Mouse (Mus musculus) hindbrain, embryonic 15.5 days (tissue): ENCODE results near the gene Klk8. TPM values are rescaled to one million over a fixed set of nuclear protein-coding genes. Genes with fewer than 3 reads are reported as not detected.

Source experiments
- ATAC-seq: fragments of 200-750 bp; cut with Nextera tagmentation; 2 replicates; pipeline ENCODE4 v1.8.0; 2017; ENCODE audit warnings: low read depth, moderate number of reproducible peaks, moderate TSS enrichment; ENCODE audit not compliant: low FRiP score
- H3K27ac ChIP-seq: fragments of 300-500 bp; sonication (generic); replicated peaks from 2 replicates; pipeline ENCODE4 v1.5.1; 2015; ENCODE audit warnings: mild to moderate bottlenecking, inconsistent platforms
- H3K27me3 ChIP-seq: fragments of 300-500 bp; sonication (generic); 2 replicates; pipeline ENCODE4 v1.6.1; 2015; ENCODE audit warnings: control low read depth, inconsistent platforms
- H3K36me3 ChIP-seq: fragments of 300-500 bp; sonication (generic); 2 replicates; pipeline ENCODE4 v1.6.1; 2015; ENCODE audit warnings: control low read depth, inconsistent platforms
- H3K4me1 ChIP-seq: fragments of 300-500 bp; sonication (generic); replicated peaks from 2 replicates; pipeline ENCODE4 v1.6.1; 2015; ENCODE audit warnings: control low read depth, inconsistent platforms
- H3K4me2 ChIP-seq: fragments of 300-500 bp; sonication (generic); 2 replicates; pipeline ENCODE4 v1.6.1; 2015; ENCODE audit warnings: moderate library complexity, mild to moderate bottlenecking, inconsistent platforms
- H3K4me3 ChIP-seq: fragments of 300-500 bp; sonication (generic); 2 replicates; pipeline ENCODE4 v1.5.1; 2015; ENCODE audit warnings: mild to moderate bottlenecking, inconsistent platforms
- H3K9ac ChIP-seq: fragments of 300-500 bp; sonication (generic); 2 replicates; pipeline ENCODE4 v1.6.1; 2015; ENCODE audit warnings: inconsistent platforms
- H3K9me3 ChIP-seq: fragments of 300-500 bp; sonication (generic); 2 replicates; pipeline ENCODE4 v1.6.1; 2016; ENCODE audit warnings: control low read depth, inconsistent platforms
- whole genome bisulfite sequencing: fragments of 180-500 bp; shearing (Covaris S2); methylation state at CpG from one replicate; pipeline ENCODE4 v1.1.7; 2015; 5-methylcytosine and 5-hydroxymethylcytosine counted together
- polyA plus RNA-seq: library from polyadenylated mRNA; unstranded; fragments of >200 nt; fragmentation: Nextera tagmentation; extraction: Ambion mirVana; gene quantifications from 2 replicates; pipeline ENCODE4 v1.2.1, GENCODE M21; 2015

The Klk8 gene
- polyA plus RNA-seq, 1 experiment from 2014 or later = 10.1 TPM

DNA sequence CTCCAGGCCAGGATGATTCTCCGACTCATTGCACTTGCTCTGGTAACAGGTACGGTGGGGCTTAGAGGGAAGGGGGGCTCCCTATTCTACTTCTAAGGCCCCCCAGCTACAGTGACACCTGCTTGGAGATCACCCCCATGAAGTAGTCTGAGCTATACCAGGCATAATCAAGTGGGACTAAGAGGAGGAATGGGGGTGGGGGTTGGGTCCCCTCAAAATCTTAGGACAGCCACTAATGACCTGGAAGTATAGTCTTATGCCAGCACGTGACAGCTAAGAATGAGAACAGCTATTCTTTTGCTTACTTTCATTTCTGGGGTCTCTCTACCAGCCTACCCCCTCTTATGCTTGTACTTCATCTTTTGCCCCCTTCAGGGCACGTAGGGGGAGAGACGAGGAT, 20.9 kb upstream of the Klk8 start:
- no peak overlapping the region for H3K4me3 ChIP-seq
- no peak overlapping the region for H3K9ac ChIP-seq
- no peaks in the 10 kb centered on the region for H3K4me1 ChIP-seq
- ATAC-seq = no peak
- 89% methylated on average over 5 of the region's 5 CpGs for WGBS
- no peak overlapping the region for H3K27ac ChIP-seq
- no peak overlapping the region for H3K4me2 ChIP-seq
- no peaks in the 10 kb centered on the region for H3K36me3 ChIP-seq
- H3K27me3 ChIP-seq = no peaks in the 10 kb centered on the region
- H3K9me3 ChIP-seq = no peaks in the 10 kb centered on the region

DNA sequence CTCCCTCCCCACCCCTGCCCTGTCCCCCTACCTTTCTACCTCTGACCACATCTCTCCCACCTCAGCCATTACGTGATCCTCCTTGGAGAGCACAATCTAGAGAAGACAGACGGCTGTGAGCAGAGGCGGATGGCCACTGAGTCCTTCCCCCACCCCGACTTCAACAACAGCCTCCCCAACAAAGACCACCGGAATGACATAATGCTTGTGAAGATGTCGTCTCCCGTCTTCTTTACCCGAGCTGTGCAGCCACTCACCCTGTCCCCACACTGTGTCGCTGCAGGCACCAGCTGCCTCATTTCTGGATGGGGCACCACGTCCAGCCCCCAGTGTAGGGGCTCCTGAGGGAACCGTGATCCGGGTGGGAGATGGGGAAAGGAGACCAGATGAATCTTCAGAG, 20.0 kb upstream of the Klk8 start:
- ATAC-seq = no peak
- 88% methylated on average over 12 of the region's 12 CpGs for WGBS
- Histone ChIP-seq H3K4me1 (peaks cover 3% of the 10 kb centered on the region), H3K9ac (no peak overlapping the region), H3K4me2 (no peak overlapping the region), H3K9me3 (no peaks in the 10 kb centered on the region), H3K4me3 (no peak overlapping the region), H3K36me3 (no peaks in the 10 kb centered on the region), H3K27ac (no peak overlapping the region), H3K27me3 (0 out of 2 replicates have a peak, but pooled peaks cover 3% of the 10 kb centered on the region)

DNA sequence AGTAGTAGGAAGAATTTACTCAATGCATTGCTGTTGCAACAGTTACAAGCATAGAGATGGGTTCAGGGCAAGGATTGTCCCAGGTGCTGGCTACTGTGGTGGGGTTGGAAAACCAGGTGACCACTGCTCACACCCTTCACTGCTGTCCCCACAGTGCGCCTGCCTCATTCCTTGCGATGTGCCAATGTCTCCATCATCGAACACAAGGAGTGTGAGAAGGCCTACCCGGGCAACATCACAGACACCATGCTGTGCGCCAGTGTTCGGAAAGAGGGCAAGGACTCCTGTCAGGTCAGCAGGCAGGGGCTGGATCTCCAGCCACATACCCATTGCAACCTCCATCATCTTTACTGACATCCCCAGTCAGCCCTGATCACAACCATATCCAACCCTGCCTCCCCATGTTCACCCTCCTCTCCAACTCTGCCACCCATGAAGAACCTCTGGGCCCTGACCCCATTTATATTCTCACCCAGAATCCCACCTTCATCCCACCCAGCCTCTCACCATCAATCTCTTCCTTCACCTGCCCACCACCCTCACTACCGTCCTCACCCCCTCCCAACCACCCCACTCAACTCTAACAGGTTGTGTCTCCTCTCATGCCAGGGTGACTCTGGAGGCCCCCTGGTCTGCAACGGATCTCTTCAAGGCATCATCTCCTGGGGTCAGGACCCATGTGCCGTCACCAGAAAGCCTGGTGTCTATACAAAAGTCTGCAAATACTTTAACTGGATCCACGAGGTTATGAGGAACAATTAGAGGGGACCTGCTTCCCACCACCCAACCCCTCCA, 19.0 kb upstream of the Klk8 start:
- H3K27me3 ChIP-seq = 0 out of 2 replicates have a peak, but pooled peaks cover 3% of the 10 kb centered on the region
- WGBS = 91% methylated on average over 10 of the region's 10 CpGs
- no peak overlapping the region for H3K4me2 ChIP-seq
- no peaks in the 10 kb centered on the region for H3K36me3 ChIP-seq
- H3K4me1 ChIP-seq = peaks cover 8% of the 10 kb centered on the region
- ATAC-seq = no peak
- no peak overlapping the region for H3K4me3 ChIP-seq
- no peaks in the 10 kb centered on the region for H3K9me3 ChIP-seq
- H3K9ac ChIP-seq = no peak overlapping the region
- H3K27ac ChIP-seq = no peak overlapping the region

DNA sequence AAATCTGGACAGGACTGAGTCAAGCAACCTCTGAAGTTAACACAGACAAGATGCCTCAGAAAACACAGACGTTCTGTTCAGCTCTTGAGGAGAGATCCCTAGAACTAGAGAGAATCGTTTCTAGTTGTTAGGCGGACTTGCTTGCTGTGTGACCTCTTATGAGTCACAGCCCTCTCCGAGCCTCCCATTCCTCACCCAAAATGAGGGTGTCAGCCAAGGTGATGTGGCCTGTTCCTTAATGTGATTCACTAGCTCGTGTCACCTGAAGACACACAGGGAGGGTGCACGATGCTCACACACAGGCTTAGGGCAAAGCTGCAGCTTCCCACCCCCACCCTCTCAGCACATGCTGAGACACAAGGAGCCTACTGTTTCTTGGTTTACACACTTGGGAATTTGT, 17.1 kb upstream of the Klk8 start:
- Histone ChIP-seq H3K27ac (no peak overlapping the region), H3K27me3 (0 out of 2 replicates have a peak, but pooled peaks cover 3% of the 10 kb centered on the region), H3K4me3 (no peak overlapping the region), H3K9me3 (no peaks in the 10 kb centered on the region), H3K4me2 (no peak overlapping the region), H3K36me3 (no peaks in the 10 kb centered on the region), H3K4me1 (peaks cover 8% of the 10 kb centered on the region), H3K9ac (no peak overlapping the region)
- no peak for ATAC-seq
- WGBS = 72% methylated on average over 6 of the region's 6 CpGs

DNA sequence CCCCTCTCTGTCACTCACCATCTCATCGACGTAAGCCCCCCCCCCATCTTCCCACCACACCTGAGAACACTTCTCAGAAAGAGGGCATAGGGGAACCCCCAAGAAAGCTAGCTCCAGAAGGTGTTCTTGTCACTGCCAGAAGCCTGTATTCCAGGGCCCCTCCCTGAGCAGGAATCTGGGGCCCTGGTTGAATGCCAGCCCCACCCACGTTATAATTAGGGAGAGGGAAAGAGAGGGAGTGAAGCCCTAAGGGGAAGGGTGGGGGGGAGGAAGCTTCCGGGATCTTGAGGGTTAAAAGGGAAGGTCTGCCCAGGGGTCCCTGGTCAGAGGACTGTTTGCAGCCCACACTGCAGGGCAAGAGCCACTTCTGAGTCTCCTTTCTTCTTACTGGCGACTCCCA, 16.6 kb upstream of the Klk8 start, which contains the start of gene Klk10:
Gene Klk10, plus strand, starts transcription at position 290 of the 400 bp plus-strand sequence.
- Histone ChIP-seq H3K9me3 (no peaks in the 10 kb centered on the region), H3K27ac (no peak within 1 kb of the TSS), H3K4me1 (peaks cover 8% of the 10 kb centered on the region), H3K4me3 (no peak within 1 kb of the TSS), H3K4me2 (no peak within 1 kb of the TSS), H3K9ac (no peak within 1 kb of the TSS), H3K27me3 (0 out of 2 replicates have a peak, but pooled peaks cover 3% of the 10 kb centered on the region), H3K36me3 (no peaks in the 10 kb centered on the region)
- 54% methylated on average over 5 of the region's 5 CpGs for WGBS
- no peak for ATAC-seq

DNA sequence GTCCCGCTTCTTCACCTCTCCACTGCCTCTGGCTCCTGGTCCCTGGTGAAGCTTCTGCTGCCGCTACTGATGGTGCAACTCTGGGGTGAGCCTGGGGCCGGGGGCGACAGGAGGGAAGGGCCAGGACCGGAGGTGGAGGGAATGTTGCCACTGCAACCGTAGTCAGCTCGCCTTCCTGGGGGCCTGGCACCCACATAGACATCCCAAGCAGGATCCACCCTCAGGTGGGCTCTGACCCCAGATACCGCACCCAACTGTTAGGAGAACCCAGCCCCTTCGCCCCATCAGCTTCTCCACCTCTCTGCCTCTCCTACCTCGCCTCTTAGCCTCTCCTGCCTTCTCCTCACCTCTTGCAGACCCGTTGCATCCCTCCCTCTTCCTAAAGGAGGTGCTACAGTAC, 15.8 kb upstream of the Klk8 start:
- Histone ChIP-seq H3K9me3 (no peaks in the 10 kb centered on the region), H3K9ac (no peak overlapping the region), H3K4me2 (no peak overlapping the region), H3K27me3 (0 out of 2 replicates have a peak, but pooled peaks cover 3% of the 10 kb centered on the region), H3K4me3 (no peak overlapping the region), H3K36me3 (no peaks in the 10 kb centered on the region), H3K27ac (no peak overlapping the region), H3K4me1 (peaks cover 8% of the 10 kb centered on the region)
- 89% methylated on average over 11 of the region's 11 CpGs for WGBS
- no peak for ATAC-seq

DNA sequence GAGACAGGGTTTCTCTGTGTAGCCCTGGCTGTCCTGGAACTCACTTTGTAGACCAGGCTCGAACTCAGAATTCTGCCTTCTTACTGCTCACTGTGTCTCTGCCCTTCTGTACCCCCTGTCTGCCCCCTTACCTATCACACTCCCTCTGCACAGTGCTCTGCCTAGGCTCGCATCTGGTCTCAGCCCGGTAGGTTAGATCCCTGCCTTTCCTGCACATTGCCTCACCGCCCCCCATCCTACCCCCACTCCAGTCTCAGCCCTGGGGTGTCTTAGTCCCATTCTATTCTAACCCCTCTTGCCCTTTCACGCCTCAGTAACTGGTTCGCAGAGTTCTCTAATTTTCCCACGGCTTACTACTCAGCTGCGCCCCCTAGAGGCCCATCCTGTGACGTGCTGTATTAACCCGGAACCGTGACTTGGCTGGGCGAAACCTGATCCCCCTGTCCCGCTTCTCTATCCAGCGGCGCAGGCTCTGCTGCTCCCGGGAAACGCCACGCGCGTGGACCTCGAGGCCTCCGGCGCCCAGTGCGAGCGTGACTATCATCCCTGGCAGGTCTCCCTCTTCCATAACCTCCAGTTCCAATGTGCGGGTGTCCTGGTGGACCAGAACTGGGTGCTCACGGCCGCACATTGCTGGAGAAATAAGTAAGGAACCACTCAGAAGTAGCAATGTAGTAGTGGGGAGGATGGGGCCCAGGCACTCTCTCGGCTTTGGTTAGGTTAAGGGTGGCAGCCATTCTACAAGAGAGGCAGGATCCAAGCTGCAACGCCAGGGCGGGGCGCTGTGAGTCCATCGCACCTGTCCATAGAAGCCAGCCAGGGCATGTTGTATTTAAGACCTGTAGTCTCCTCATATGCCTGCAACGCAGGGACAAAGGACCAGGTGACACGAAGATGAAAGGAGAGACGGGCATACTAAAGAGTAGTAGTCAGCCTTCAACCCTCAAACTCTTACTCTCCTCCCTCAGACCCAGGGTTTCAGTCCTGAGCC, 14.8 kb upstream of the Klk8 start:
- peak; percentile 83 for ATAC-seq
- 7% methylated on average over 36 of the region's 36 CpGs for WGBS
- Histone ChIP-seq H3K9me3 (no peaks in the 10 kb centered on the region), H3K27ac (no peak overlapping the region), H3K4me3 (peak overlapping the region; percentile 34), H3K4me2 (peak overlapping the region; percentile 78), H3K4me1 (peaks cover 8% of the 10 kb centered on the region), H3K9ac (peak overlapping the region; percentile 34; the same call in 1 of the 2 replicates), H3K27me3 (0 out of 2 replicates have a peak, but pooled peaks cover 3% of the 10 kb centered on the region), H3K36me3 (no peaks in the 10 kb centered on the region)

DNA sequence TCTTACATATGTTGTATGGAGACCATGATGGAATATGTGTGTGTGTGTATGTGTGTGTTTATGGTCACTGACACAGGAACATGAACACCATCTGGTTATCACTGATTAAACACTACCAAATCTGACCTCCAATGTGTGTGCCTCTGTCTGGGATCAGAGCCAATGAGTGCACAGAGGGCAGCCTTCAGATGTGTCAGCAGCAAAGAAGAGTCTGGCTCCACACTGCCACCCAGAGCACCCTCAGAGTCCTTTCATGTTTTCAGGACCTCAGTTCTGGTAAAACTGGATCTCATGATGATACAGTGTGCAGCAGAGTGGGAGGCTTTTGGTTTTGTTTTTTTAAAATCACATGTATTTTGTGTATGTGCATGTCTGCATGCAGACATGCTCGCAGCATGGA, 12.1 kb upstream of the Klk8 start:
- 75% methylated on average over 1 of the region's 1 CpGs for WGBS
- H3K27ac ChIP-seq = no peak overlapping the region
- no peaks in the 10 kb centered on the region for H3K9me3 ChIP-seq
- no peak overlapping the region for H3K4me3 ChIP-seq
- peaks cover 8% of the 10 kb centered on the region for H3K4me1 ChIP-seq
- H3K4me2 ChIP-seq = no peak overlapping the region
- H3K36me3 ChIP-seq = no peaks in the 10 kb centered on the region
- ATAC-seq = no peak
- 0 out of 2 replicates have a peak, but pooled peaks cover 3% of the 10 kb centered on the region for H3K27me3 ChIP-seq
- H3K9ac ChIP-seq = no peak overlapping the region

DNA sequence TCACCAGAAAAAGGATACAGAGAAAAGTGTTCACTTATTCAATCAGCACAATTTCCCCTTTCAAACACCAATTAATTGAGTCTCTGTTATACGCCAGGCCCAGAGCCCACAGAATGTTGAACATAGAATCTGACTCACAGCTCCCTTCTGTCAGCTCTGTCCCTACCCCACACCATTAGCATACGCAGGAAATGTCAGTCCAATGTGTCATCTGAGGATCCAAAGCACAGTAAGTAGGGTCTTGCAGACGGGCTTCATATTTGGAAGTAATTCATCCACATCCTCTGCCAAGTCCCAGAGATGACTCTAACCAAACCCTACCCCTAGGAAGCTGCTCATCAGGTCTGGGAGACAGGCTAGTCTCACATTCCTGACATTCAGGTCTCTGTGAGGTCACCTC, 9.3 kb upstream of the Klk8 start:
- H3K36me3 ChIP-seq = no peaks in the 10 kb centered on the region
- H3K4me3 ChIP-seq = no peak overlapping the region
- H3K9ac ChIP-seq = no peak overlapping the region
- 80% methylated on average over 3 of the region's 3 CpGs for WGBS
- no peaks in the 10 kb centered on the region for H3K4me1 ChIP-seq
- H3K27me3 ChIP-seq = no peaks in the 10 kb centered on the region
- no peaks in the 10 kb centered on the region for H3K9me3 ChIP-seq
- H3K27ac ChIP-seq = no peak overlapping the region
- no peak overlapping the region for H3K4me2 ChIP-seq
- ATAC-seq = no peak

DNA sequence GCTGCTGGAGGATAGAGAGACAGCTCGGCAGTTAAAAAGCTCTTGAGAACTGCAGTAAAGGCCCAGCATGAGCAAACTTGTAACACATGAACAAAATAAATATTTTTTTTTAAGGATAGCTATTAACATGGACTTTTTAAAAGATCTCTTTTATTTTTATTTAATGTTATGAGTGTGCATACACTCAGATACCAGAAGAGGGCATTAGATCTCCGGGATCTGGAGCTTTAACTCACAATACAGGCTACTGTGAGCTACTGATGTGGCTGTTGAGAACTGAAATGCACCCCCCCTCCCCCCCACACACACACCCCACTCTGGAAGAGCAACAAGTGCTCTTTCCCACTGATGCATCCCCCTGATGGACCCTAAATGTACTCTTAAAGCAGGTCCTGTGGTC, 8.1 kb upstream of the Klk8 start:
- no peak overlapping the region for H3K9ac ChIP-seq
- no peaks in the 10 kb centered on the region for H3K4me1 ChIP-seq
- no peaks in the 10 kb centered on the region for H3K27me3 ChIP-seq
- H3K4me2 ChIP-seq = no peak overlapping the region
- no peak overlapping the region for H3K4me3 ChIP-seq
- H3K9me3 ChIP-seq = no peaks in the 10 kb centered on the region
- 73% methylated on average over 2 of the region's 2 CpGs for WGBS
- H3K27ac ChIP-seq = no peak overlapping the region
- no peak for ATAC-seq
- no peaks in the 10 kb centered on the region for H3K36me3 ChIP-seq

DNA sequence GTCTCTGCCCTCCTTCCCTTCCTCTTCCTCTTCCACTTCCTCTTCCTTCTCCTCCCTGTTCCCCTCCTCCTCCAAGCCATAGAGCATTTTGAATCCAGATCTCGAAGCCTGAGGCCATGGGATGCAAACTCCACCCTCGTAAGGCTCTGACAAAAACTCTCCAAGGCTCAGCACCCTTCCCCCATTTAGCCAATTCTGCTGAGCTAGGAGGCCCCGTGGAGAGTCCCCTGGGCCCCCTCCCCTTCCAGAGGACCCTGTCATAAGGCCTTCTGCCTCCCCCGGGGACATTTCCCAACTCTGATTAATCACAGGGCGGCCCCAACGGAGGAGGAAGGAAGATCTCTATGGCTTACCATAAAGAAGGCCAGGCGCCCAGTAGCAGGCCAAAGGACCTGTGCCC, 5.8 kb upstream of the Klk8 start, which contains the start of gene Klk9:
Gene Klk9, plus strand, starts transcription at position 301 of the 400 bp plus-strand sequence.
- Histone ChIP-seq H3K9ac (no peak within 1 kb of the TSS), H3K27me3 (peaks cover 15% of the 10 kb centered on the region; the same call in 1 of the 2 replicates), H3K4me1 (peaks cover 11% of the 10 kb centered on the region; the same call in 1 of the 2 replicates), H3K4me3 (no peak within 1 kb of the TSS), H3K9me3 (no peaks in the 10 kb centered on the region), H3K4me2 (no peak within 1 kb of the TSS), H3K36me3 (no peaks in the 10 kb centered on the region), H3K27ac (no peak within 1 kb of the TSS)
- 77% methylated on average over 7 of the region's 7 CpGs for WGBS
- no peak for ATAC-seq

DNA sequence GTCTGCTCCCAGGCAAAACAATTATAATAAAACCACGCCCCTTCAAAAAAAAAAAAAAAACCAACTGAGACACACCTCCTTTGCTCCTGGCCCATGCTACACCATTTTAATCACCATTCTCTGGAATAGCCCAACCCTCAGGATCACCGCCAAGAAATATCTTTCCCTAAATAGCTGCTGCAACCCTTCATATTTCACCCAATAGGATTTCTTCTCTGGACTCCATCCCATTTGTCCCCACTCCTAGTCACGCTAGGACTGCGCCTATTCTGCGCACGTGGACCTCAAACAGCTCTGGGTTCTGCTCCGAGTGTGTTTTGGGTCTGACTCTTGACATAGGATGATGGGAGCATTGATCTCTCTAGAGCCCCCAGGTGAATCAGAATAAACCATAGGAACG, 1.0 kb upstream of the Klk8 start:
- peak; percentile 35 for ATAC-seq
- no peaks in the 10 kb centered on the region for H3K9me3 ChIP-seq
- H3K36me3 ChIP-seq = no peaks in the 10 kb centered on the region
- 7% methylated on average over 8 of the region's 8 CpGs for WGBS
- peak overlapping the region; percentile 36; the same call in 1 of the 2 replicates for H3K9ac ChIP-seq
- peak overlapping the region; percentile 47 for H3K4me3 ChIP-seq
- peaks cover 17% of the 10 kb centered on the region for H3K4me1 ChIP-seq
- H3K27me3 ChIP-seq = peaks cover 22% of the 10 kb centered on the region; the same call in 1 of the 2 replicates
- peak overlapping the region; percentile 76 for H3K4me2 ChIP-seq
- no peak overlapping the region for H3K27ac ChIP-seq
